Mouse (Mus musculus) limb, embryonic 11.5 days (tissue): Measurements from ENCODE around the gene Mttp. TPM values are rescaled to one million over a fixed set of nuclear protein-coding genes. Genes with fewer than 3 reads are reported as not detected.

Experiments
- ATAC-seq: fragments of 200-750 bp; cut with Nextera tagmentation; 2 replicates; pipeline ENCODE4 v1.8.0; 2017; ENCODE audit warnings: low read depth; ENCODE audit not compliant: insufficient number of reproducible peaks, low FRiP score, low TSS enrichment
- DNase-seq: peaks from one replicate; pipeline ENCODE4 v3.0.0-alpha.2; 2015; ENCODE audit warnings: low spot score
- H3K27ac ChIP-seq: fragments of 300-500 bp; sonication (generic); replicated peaks from 2 replicates; pipeline ENCODE4 v1.5.1; 2014; ENCODE audit warnings: low read depth, mild to moderate bottlenecking, low read length
- H3K27me3 ChIP-seq: fragments of 300-500 bp; sonication (generic); 2 replicates; pipeline ENCODE4 v1.6.1; 2014; ENCODE audit warnings: mild to moderate bottlenecking, low read length, mixed read lengths; ENCODE audit not compliant: control insufficient read depth, insufficient read depth
- H3K36me3 ChIP-seq: fragments of 300-500 bp; sonication (generic); 2 replicates; pipeline ENCODE4 v1.6.1; 2014; ENCODE audit warnings: mild to moderate bottlenecking, low read length, moderate library complexity, mixed read lengths; ENCODE audit not compliant: control insufficient read depth, insufficient read depth
- H3K4me1 ChIP-seq: fragments of 300-500 bp; sonication (generic); 2 replicates; pipeline ENCODE4 v1.6.1; 2014; ENCODE audit warnings: low read length, mixed read lengths; ENCODE audit not compliant: control insufficient read depth, insufficient read depth
- H3K4me2 ChIP-seq: fragments of 300-500 bp; sonication (generic); 2 replicates; pipeline ENCODE4 v1.6.1; 2014; ENCODE audit warnings: low read depth, mild to moderate bottlenecking, moderate library complexity; ENCODE audit not compliant: severe bottlenecking
- H3K4me3 ChIP-seq: fragments of 300-500 bp; sonication (generic); 2 replicates; pipeline ENCODE4 v1.5.1; 2014; ENCODE audit warnings: low read depth, low read length
- H3K9ac ChIP-seq: fragments of 300-500 bp; sonication (generic); 2 replicates; pipeline ENCODE4 v1.6.1; 2014; ENCODE audit warnings: mild to moderate bottlenecking, low read length
- H3K9me3 ChIP-seq: fragments of 300-500 bp; sonication (generic); 2 replicates; pipeline ENCODE4 v1.6.1; 2016; ENCODE audit warnings: low read length; ENCODE audit not compliant: control insufficient read depth
- WGBS: fragments of 180-500 bp; shearing (Covaris S2); extraction: QIAGEN DNeasy Blood & Tissue Kit; methylation state at CpG from one replicate; pipeline ENCODE4 v1.1.7; 2014; 5-methylcytosine and 5-hydroxymethylcytosine counted together
- polyA plus RNA-seq: library from polyadenylated mRNA; unstranded; fragments of >200 nt; fragmentation: Nextera tagmentation; extraction: Ambion mirVana; gene quantifications from 2 replicates; pipeline ENCODE4 v1.2.1, GENCODE M21; 2014

Mttp gene
- polyA plus RNA-seq, 1 experiment from 2014 or later: 9.1 TPM

- 4% methylated on average over 1 of the region's 1 CpGs for WGBS
- H3K27me3 ChIP-seq: no peaks in the 10 kb centered on the region
- no peak overlapping the region for H3K4me2 ChIP-seq
- no peaks in the 10 kb centered on the region for H3K9me3 ChIP-seq
- H3K9ac ChIP-seq: no peak overlapping the region
- ATAC-seq (no peak), DNase-seq (peak; percentile 34)
- no peak overlapping the region for H3K4me3 ChIP-seq
- no peak overlapping the region for H3K27ac ChIP-seq
- H3K4me1 ChIP-seq: no peaks in the 10 kb centered on the region; the same call in 1 of the 2 replicates
- no peaks in the 10 kb centered on the region for H3K36me3 ChIP-seq
Measured at GRCm38 (mm10) chr3:138071004-138071403, 73.8 kb downstream of the Mttp start.

GRCm38 (mm10) chr3:138069756-138070511, 74.8 kb downstream of the Mttp start:
- H3K4me2 ChIP-seq: no peak overlapping the region
- H3K9me3 ChIP-seq: no peaks in the 10 kb centered on the region
- no peak for DNase-seq
- H3K4me1 ChIP-seq: no peaks in the 10 kb centered on the region; the same call in 1 of the 2 replicates
- no peaks in the 10 kb centered on the region for H3K27me3 ChIP-seq
- no peaks in the 10 kb centered on the region for H3K36me3 ChIP-seq
- no peak overlapping the region for H3K9ac ChIP-seq
- H3K27ac ChIP-seq: no peak overlapping the region
- no peak overlapping the region for H3K4me3 ChIP-seq
- 72% methylated on average over 18 of the region's 18 CpGs for WGBS
- no peak for ATAC-seq

GRCm38 (mm10) chr3:138068103-138068502, 76.7 kb downstream of the Mttp start:
- no peak for ATAC-seq

GRCm38 (mm10) chr3:138067288-138067687, 77.5 kb downstream of the Mttp start, which contains the start of gene Gm5105:
Gene Gm5105, minus strand, starts transcription at chr3:138067388.
- DNase-seq: no peak
- H3K27ac ChIP-seq: no peak within 1 kb of the TSS
- H3K4me3 ChIP-seq: no peak within 1 kb of the TSS
- H3K9me3 ChIP-seq: no peaks in the 10 kb centered on the region
- no peaks in the 10 kb centered on the region for H3K27me3 ChIP-seq
- no peaks in the 10 kb centered on the region; the same call in 1 of the 2 replicates for H3K4me1 ChIP-seq
- H3K9ac ChIP-seq: no peak within 1 kb of the TSS
- no peak for ATAC-seq
- no peak within 1 kb of the TSS for H3K4me2 ChIP-seq
- 94% methylated on average over 12 of the region's 12 CpGs for WGBS
- H3K36me3 ChIP-seq: no peaks in the 10 kb centered on the region

More at GRCm38 (mm10) chr3:138068103-138068502, 76.7 kb downstream of the Mttp start:
- Histone ChIP-seq H3K27me3 (no peaks in the 10 kb centered on the region), H3K4me1 (no peaks in the 10 kb centered on the region; the same call in 1 of the 2 replicates), H3K4me2 (no peak overlapping the region), H3K4me3 (no peak overlapping the region), H3K9ac (no peak overlapping the region), H3K27ac (no peak overlapping the region), H3K36me3 (no peaks in the 10 kb centered on the region), H3K9me3 (no peaks in the 10 kb centered on the region)
- 94% methylated on average over 12 of the region's 12 CpGs for WGBS
- no peak for DNase-seq

- no peak for DNase-seq
- no peak overlapping the region for H3K4me3 ChIP-seq
- H3K4me2 ChIP-seq: no peak overlapping the region
- no peak overlapping the region for H3K9ac ChIP-seq
- H3K27ac ChIP-seq: no peak overlapping the region
- H3K4me1 ChIP-seq: no peaks in the 10 kb centered on the region; the same call in 1 of the 2 replicates
- 85% methylated on average over 20 of the region's 20 CpGs for WGBS
- H3K27me3 ChIP-seq: no peaks in the 10 kb centered on the region
- no peaks in the 10 kb centered on the region for H3K36me3 ChIP-seq
- no peaks in the 10 kb centered on the region for H3K9me3 ChIP-seq
- ATAC-seq: no peak
Measured at GRCm38 (mm10) chr3:138066348-138066856, 78.4 kb downstream of the Mttp start.

GRCm38 (mm10) chr3:138065930-138066329, 78.8 kb downstream of the Mttp start:
- Histone ChIP-seq H3K4me3 (no peak overlapping the region), H3K9me3 (no peaks in the 10 kb centered on the region), H3K36me3 (no peaks in the 10 kb centered on the region), H3K9ac (no peak overlapping the region), H3K27ac (no peak overlapping the region), H3K27me3 (no peaks in the 10 kb centered on the region), H3K4me1 (no peaks in the 10 kb centered on the region; the same call in 1 of the 2 replicates), H3K4me2 (no peak overlapping the region)
- WGBS: 89% methylated on average over 16 of the region's 16 CpGs
- no peak for DNase-seq
- ATAC-seq: no peak

- Histone ChIP-seq H3K4me3 (no peak within 1 kb of the TSS), H3K27me3 (no peaks in the 10 kb centered on the region), H3K4me2 (no peak within 1 kb of the TSS), H3K4me1 (no peaks in the 10 kb centered on the region; the same call in 1 of the 2 replicates), H3K9ac (no peak within 1 kb of the TSS), H3K9me3 (no peaks in the 10 kb centered on the region), H3K27ac (no peak within 1 kb of the TSS), H3K36me3 (no peaks in the 10 kb centered on the region)
- no peak for ATAC-seq
- DNase-seq: no peak
- WGBS: 82% methylated on average over 33 of the region's 33 CpGs
Measured at GRCm38 (mm10) chr3:138064732-138065645, 79.8 kb downstream of the Mttp start, which contains the start of gene 1110002E22Rik. Gene 1110002E22Rik, plus strand, starts transcription at chr3:138065052.

GRCm38 (mm10) chr3:138063731-138064329, 80.9 kb downstream of the Mttp start:
- 74% methylated on average over 14 of the region's 14 CpGs for WGBS
- Histone ChIP-seq H3K4me2 (no peak overlapping the region), H3K9me3 (no peaks in the 10 kb centered on the region), H3K36me3 (no peaks in the 10 kb centered on the region), H3K27ac (no peak overlapping the region), H3K27me3 (no peaks in the 10 kb centered on the region), H3K9ac (no peak overlapping the region), H3K4me1 (no peaks in the 10 kb centered on the region), H3K4me3 (no peak overlapping the region)
- no peak for DNase-seq
- no peak for ATAC-seq
